Comparison of ENCODE assay signal across 25 mouse cellular contexts in the genomic region with DNA sequence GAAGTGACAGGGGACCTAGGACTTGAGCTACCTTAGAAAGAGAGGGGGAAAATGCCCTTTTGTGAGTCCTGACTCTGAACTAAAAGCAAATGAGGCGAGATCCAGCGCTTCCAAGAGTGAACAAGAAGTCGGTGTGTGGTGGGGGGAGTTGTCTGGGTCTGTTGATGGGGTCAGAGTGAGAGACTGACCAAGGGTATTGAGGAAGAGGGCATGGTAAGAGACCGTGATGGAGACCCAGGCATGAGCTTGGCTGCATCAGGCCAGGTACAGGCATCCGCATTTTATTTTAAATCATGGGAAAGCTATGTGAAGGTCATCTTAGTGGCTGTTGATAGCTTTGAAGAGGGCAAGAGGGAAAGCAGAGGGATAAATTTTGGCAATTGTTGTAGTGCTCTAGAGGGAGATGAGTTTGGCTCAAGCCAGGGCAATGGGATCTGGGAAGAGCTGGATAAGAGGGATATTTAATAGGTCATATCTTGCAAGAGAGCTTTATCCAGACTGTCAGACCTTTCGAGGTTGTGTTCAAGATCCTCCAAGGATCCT.
DNase-seq lines count a peak whose midpoint lies in the region; ATAC-seq and TF ChIP-seq lines count a peak whose summit lies in the region.
"Had no signal": no experiment of that assay in that cellular context is flagged by ENCODE, and none has a peak within 500 bp of the region (broad histone marks: within the 10 kb centered on the region; RNA-seq: fewer than 3 reads in every experiment).

No protein-coding gene starts in this region.

- no peaks in the 10 kb centered on the region for H3K36me3 ChIP-seq in heart, embryonic 15.5 days
- H3K36me3 ChIP-seq in heart, embryonic 11.5 days (ENCODE audit: control insufficient read depth, insufficient read depth, low read length) = no peaks in the 10 kb centered on the region
- no peaks in the 10 kb centered on the region for H3K36me3 ChIP-seq in lung, embryonic 15.5 days
- H3K36me3 ChIP-seq: forebrain, embryonic 10.5 days; G1E; heart, embryonic 13.5 days; hindbrain, embryonic 10.5 days; hindbrain, embryonic 13.5 days; intestine, embryonic 15.5 days had no signal

- 65% methylated on average over 6 of the region's 6 CpGs for WGBS in heart, embryonic 15.5 days
- WGBS in heart, embryonic 11.5 days (ENCODE audit: insufficient replicate concordance) = 86% methylated on average over 6 of the region's 6 CpGs
- 87% methylated on average over 6 of the region's 6 CpGs for WGBS in lung, embryonic 15.5 days
- WGBS in lung, adult 2 months = 91% methylated on average over 6 of the region's 6 CpGs

- H3K27ac ChIP-seq in heart, embryonic 15.5 days = peak overlapping the region; percentile 54
- H3K27ac ChIP-seq in heart, embryonic 11.5 days (ENCODE audit: low read depth, low read length) = no peak overlapping the region
- peak overlapping the region; percentile 41; the same call in 1 of the 2 replicates for H3K27ac ChIP-seq in lung, embryonic 15.5 days
- H3K27ac ChIP-seq: forebrain, embryonic 10.5 days; forebrain, embryonic 13.5 days; heart, embryonic 13.5 days; hindbrain, embryonic 10.5 days; hindbrain, embryonic 13.5 days; intestine, embryonic 15.5 days had no signal

- peaks cover 27% of the 10 kb centered on the region for H3K4me1 ChIP-seq in heart, embryonic 15.5 days (replicated peaks)
- peaks cover 6% of the 10 kb centered on the region; the same call in 1 of the 2 replicates for H3K4me1 ChIP-seq in heart, embryonic 11.5 days (ENCODE audit: control insufficient read depth, insufficient read depth, low read length)
- peaks cover 37% of the 10 kb centered on the region for H3K4me1 ChIP-seq in lung, embryonic 15.5 days
- no peaks in the 10 kb centered on the region for H3K4me1 ChIP-seq in lung, adult 2 months (ENCODE audit: control insufficient read depth, insufficient read depth, low read length)
- H3K4me1 ChIP-seq: forebrain, embryonic 10.5 days; forebrain, embryonic 13.5 days; hindbrain, embryonic 10.5 days; hindbrain, embryonic 13.5 days; intestine, embryonic 15.5 days had no signal

- H3K4me2 ChIP-seq in heart, embryonic 15.5 days = no peak overlapping the region
- no peak overlapping the region for H3K4me2 ChIP-seq in heart, embryonic 11.5 days
- H3K4me2 ChIP-seq in lung, embryonic 15.5 days = no peak overlapping the region
- H3K4me2 ChIP-seq: forebrain, embryonic 13.5 days; heart, embryonic 13.5 days; hindbrain, embryonic 13.5 days; intestine, embryonic 15.5 days had no signal

- H3K4me3 ChIP-seq in heart, embryonic 15.5 days = no peak overlapping the region
- H3K4me3 ChIP-seq in heart, embryonic 11.5 days (ENCODE audit: low read depth, low read length) = no peak overlapping the region
- no peak overlapping the region for H3K4me3 ChIP-seq in lung, embryonic 15.5 days
- H3K4me3 ChIP-seq in lung, adult 2 months (replicated peaks; ENCODE audit: extremely low read depth, low read depth, low read length) = no peak overlapping the region
- H3K4me3 ChIP-seq: forebrain, embryonic 10.5 days; forebrain, embryonic 13.5 days; heart, embryonic 13.5 days; hindbrain, embryonic 10.5 days; hindbrain, embryonic 13.5 days; intestine, embryonic 15.5 days had no signal

- H3K9me3 ChIP-seq in heart, embryonic 15.5 days (replicated peaks) = no peaks in the 10 kb centered on the region
- no peaks in the 10 kb centered on the region for H3K9me3 ChIP-seq in heart, embryonic 11.5 days (replicated peaks; ENCODE audit: control insufficient read depth, low read length)
- no peaks in the 10 kb centered on the region for H3K9me3 ChIP-seq in lung, embryonic 15.5 days
- H3K9me3 ChIP-seq: forebrain, embryonic 10.5 days; forebrain, embryonic 13.5 days; heart, embryonic 13.5 days; hindbrain, embryonic 10.5 days; hindbrain, embryonic 13.5 days; intestine, embryonic 15.5 days had no signal

- H3K27me3 ChIP-seq in heart, embryonic 15.5 days = no peaks in the 10 kb centered on the region
- H3K27me3 ChIP-seq in heart, embryonic 11.5 days (ENCODE audit: control insufficient read depth, insufficient read depth, low read length) = no peaks in the 10 kb centered on the region
- no peaks in the 10 kb centered on the region for H3K27me3 ChIP-seq in lung, embryonic 15.5 days
- H3K27me3 ChIP-seq: CH12.LX; forebrain, embryonic 13.5 days; heart, embryonic 13.5 days; hindbrain, embryonic 13.5 days; intestine, embryonic 15.5 days; Patski had no signal

- no peak for TF ChIP-seq CTCF in lung, adult 2 months (IDR thresholded peaks at IDR 0.05; ENCODE audit: insufficient read depth, low read length)

- peak; percentile 76 for DNase-seq in heart, adult 11 months
- no peak for DNase-seq in heart, postnatal 25 days (ENCODE audit: low spot score)
- no peak for DNase-seq in lung, adult 2 months
- DNase-seq: adrenal gland, postnatal 10 days; adrenal gland, postnatal 36 days; B cell, adult 2 months; cerebellum, adult 18-20 months; cerebellum, adult 9-10 months; cerebellum, postnatal 14 days; gastrocnemius, postnatal 14 days; kidney, adult 11 months had no signal

- no peak for TF ChIP-seq POLR2A in lung, adult 2 months (IDR thresholded peaks at IDR 0.05; ENCODE audit: borderline replicate concordance, extremely low read depth, low read depth, low read length)

- no peak overlapping the region for H3K9ac ChIP-seq in heart, embryonic 15.5 days
- H3K9ac ChIP-seq in heart, embryonic 11.5 days (ENCODE audit: low read depth, low read length) = no peak overlapping the region
- H3K9ac ChIP-seq in lung, embryonic 15.5 days = no peak overlapping the region
- H3K9ac ChIP-seq: forebrain, embryonic 13.5 days; heart, embryonic 13.5 days; hindbrain, embryonic 13.5 days; intestine, embryonic 15.5 days had no signal

- 0 out of 2 replicates have a peak, but pooled peaks have one; percentile 38 for ATAC-seq in heart, embryonic 15.5 days (replicated peaks; ENCODE audit: insufficient number of reproducible peaks, insufficient read depth, low FRiP score, low read depth)
- ATAC-seq in heart, embryonic 11.5 days (replicated peaks; ENCODE audit: insufficient number of reproducible peaks, low FRiP score, low TSS enrichment) = no peak
- ATAC-seq in lung, embryonic 15.5 days (ENCODE audit: borderline replicate concordance, extremely low read depth, low FRiP score, low TSS enrichment) = no peak
- ATAC-seq: forebrain, embryonic 13.5 days; forebrain, embryonic 16.5 days; hindbrain, embryonic 16.5 days; intestine, embryonic 15.5 days; Patski had no signal

- intact Hi-C loops in heart, postnatal 25 days (cut with DNase I) = no loop called here
